Mouse (Mus musculus) gastrocnemius, postnatal 14 days (tissue): ENCODE results near the gene Tbx20. TPM values are rescaled to one million over a fixed set of nuclear protein-coding genes. Genes with fewer than 3 reads are reported as not detected.

Experiments used
- DNase-seq: peaks from one replicate; pipeline ENCODE4 v3.0.0; 2021; ENCODE audit warnings: mixed read lengths
- intact Hi-C: fragments of 180-260 bp; cut with DNase I; formaldehyde crosslinking; loops from one replicate; pipeline ENCODE4 v1.15.1; 2025; ENCODE audit warnings: low total_unique reads
- total RNA-seq, 2 experiments: library from RNA; stranded (reverse); gene quantifications; 2 replicates each; pipeline ENCODE4 v1.2.3; 2021

Gene Tbx20
- total RNA-seq, 2 experiments from 2014 or later, result not detected

GRCm38 (mm10) chr9:24770149-24770940, 3.8 kb downstream of the Tbx20 start:
- intact Hi-C loops, result no loop called here
- DNase-seq, result no peak

GRCm38 (mm10) chr9:24769611-24770010, 4.5 kb downstream of the Tbx20 start:
- intact Hi-C loops, result no loop called here
- DNase-seq, result no peak

- intact Hi-C loops, result no loop called here
- DNase-seq, result no peak
Measured at GRCm38 (mm10) chr9:24767056-24767455, 7.0 kb downstream of the Tbx20 start.

- intact Hi-C loops, result no loop called here
- no peak for DNase-seq
Measured at GRCm38 (mm10) chr9:24765572-24765971, 8.5 kb downstream of the Tbx20 start.

- intact Hi-C loops, result no loop called here
- no peak for DNase-seq
Measured at GRCm38 (mm10) chr9:24760461-24760860, 13.6 kb downstream of the Tbx20 start.

GRCm38 (mm10) chr9:24744958-24745357, 29.1 kb downstream of the Tbx20 start:
- no peak for DNase-seq

GRCm38 (mm10) chr9:24701246-24701645, 72.9 kb downstream of the Tbx20 start:
- no peak for DNase-seq
- intact Hi-C loops, result no loop called here

More at GRCm38 (mm10) chr9:24744958-24745357, 29.1 kb downstream of the Tbx20 start:
- intact Hi-C loops, result no loop called here

- intact Hi-C loops, result no loop called here
Measured at GRCm38 (mm10) chr9:24696405-24696778, 77.7 kb downstream of the Tbx20 start.

GRCm38 (mm10) chr9:24695700-24696404, 78.3 kb downstream of the Tbx20 start, which contains the start of gene Dpy19l2:
Gene Dpy19l2, minus strand, starts transcription at chr9:24696293.
- intact Hi-C loops, result no loop called here
- DNase-seq, result no peak

More at GRCm38 (mm10) chr9:24696405-24696778, 77.7 kb downstream of the Tbx20 start:
- DNase-seq, result no peak

Other genes starting within 250 kb of the Tbx20 start
- gene Cypt4, start 149.1 kb downstream of the Tbx20 start, total RNA-seq, result not detected
- not detected for gene Dpy19l2, start 78.0 kb downstream of the Tbx20 start, total RNA-seq